Mouse (Mus musculus) stomach, embryonic 16.5 days (tissue): Measurements from ENCODE around the gene Kif1b. TPM values are rescaled to one million over a fixed set of nuclear protein-coding genes. Genes with fewer than 3 reads are reported as not detected.
"Not testable (repeated sequence)": the region's sequence is repeated elsewhere in the genome, so short reads cannot be mapped to it uniquely, and the experiment has no call there.

Experiments used
- ATAC-seq: fragments of 200-750 bp; cut with Nextera tagmentation; 2 replicates; pipeline ENCODE4 v1.8.0; 2017; ENCODE audit warnings: moderate number of reproducible peaks, moderate TSS enrichment; ENCODE audit not compliant: insufficient read depth, low FRiP score
- H3K27ac ChIP-seq: fragments of 300-500 bp; sonication (generic); 2 replicates; pipeline ENCODE4 v1.5.1; 2014; ENCODE audit warnings: low read length
- H3K27me3 ChIP-seq: fragments of 300-500 bp; sonication (generic); 2 replicates; pipeline ENCODE4 v1.6.1; 2014; ENCODE audit warnings: low read length, control low read depth, mixed read lengths; ENCODE audit not compliant: control insufficient read depth, insufficient read depth
- H3K36me3 ChIP-seq: fragments of 300-500 bp; sonication (generic); 2 replicates; pipeline ENCODE4 v1.6.1; 2014; ENCODE audit warnings: low read length; ENCODE audit not compliant: control insufficient read depth, insufficient read depth
- H3K4me1 ChIP-seq: fragments of 300-500 bp; sonication (generic); 2 replicates; pipeline ENCODE4 v1.6.1; 2014; ENCODE audit warnings: low read length, control low read depth, mixed read lengths; ENCODE audit not compliant: control insufficient read depth, insufficient read depth
- H3K4me2 ChIP-seq: fragments of 300-500 bp; sonication (generic); 2 replicates; pipeline ENCODE4 v1.6.1; 2014; ENCODE audit warnings: low read depth, low read length, mixed read lengths
- H3K4me3 ChIP-seq: fragments of 300-500 bp; sonication (generic); replicated peaks from 2 replicates; pipeline ENCODE4 v1.5.1; 2014; ENCODE audit warnings: mild to moderate bottlenecking, low read length
- H3K9ac ChIP-seq: fragments of 300-500 bp; sonication (generic); 2 replicates; pipeline ENCODE4 v1.6.1; 2014; ENCODE audit warnings: low read length
- H3K9me3 ChIP-seq: fragments of 300-500 bp; sonication (generic); replicated peaks from 2 replicates; pipeline ENCODE4 v1.6.1; 2016; ENCODE audit warnings: low read length, control low read depth; ENCODE audit not compliant: control insufficient read depth
- WGBS: fragments of 180-500 bp; shearing (Covaris S2); extraction: QIAGEN DNeasy Blood & Tissue Kit; methylation state at CpG from one replicate; pipeline ENCODE4 v1.1.7; 2014; 5-methylcytosine and 5-hydroxymethylcytosine counted together
- polyA plus RNA-seq: library from polyadenylated mRNA; unstranded; fragments of >200 nt; fragmentation: Nextera tagmentation; extraction: Ambion mirVana; gene quantifications from 2 replicates; pipeline ENCODE4 v1.2.1, GENCODE M21; 2015

Kif1b gene
- polyA plus RNA-seq, 1 experiment from 2014 or later = 29.5 TPM

DNA sequence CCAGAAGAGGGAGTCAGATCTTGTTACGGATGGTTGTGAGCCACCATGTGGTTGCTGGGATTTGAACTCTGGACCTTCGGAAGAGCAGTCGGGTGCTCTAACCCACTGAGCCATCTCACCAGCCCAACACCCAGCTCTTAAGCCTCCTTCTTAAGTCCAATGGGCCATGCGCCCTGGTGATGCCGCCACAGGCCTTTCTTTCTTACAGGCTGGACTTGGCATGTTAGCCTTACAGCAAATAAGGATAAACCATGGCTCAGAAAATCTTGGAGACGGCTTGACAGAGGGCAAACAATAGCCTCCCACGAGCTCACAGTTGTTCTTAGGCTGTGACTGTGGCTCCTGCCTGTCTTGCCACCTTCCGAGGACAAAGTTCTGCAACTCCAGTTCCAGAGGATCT lies 137.6 kb downstream of the Kif1b start:
- H3K4me2 ChIP-seq, H3K27me3 ChIP-seq, ATAC-seq, H3K4me3 ChIP-seq, H3K36me3 ChIP-seq, H3K9me3 ChIP-seq: not testable (repeated sequence)
- H3K4me1 ChIP-seq = peaks cover 16% of the 10 kb centered on the region
- peak overlapping the region; percentile 92 for H3K27ac ChIP-seq
- H3K9ac ChIP-seq = peak overlapping the region; percentile 23; the same call in 1 of the 2 replicates
- WGBS = 56% methylated on average over 7 of the region's 8 CpGs

GRCm38 (mm10) chr4:149168016-149168415 lies 139.5 kb downstream of the Kif1b start:
- no peak for ATAC-seq
- Histone ChIP-seq H3K4me1 (peaks cover 16% of the 10 kb centered on the region), H3K36me3 (no peaks in the 10 kb centered on the region), H3K9me3 (no peaks in the 10 kb centered on the region), H3K4me2 (peak overlapping the region; percentile 90; the same call in 1 of the 2 replicates), H3K27ac (no peak overlapping the region), H3K9ac (no peak overlapping the region), H3K4me3 (peak overlapping the region; percentile 93; the same call in 1 of the 2 replicates), H3K27me3 (no peaks in the 10 kb centered on the region)
- 66% methylated on average over 2 of the region's 2 CpGs for WGBS

GRCm38 (mm10) chr4:149166957-149167611 lies 140.4 kb downstream of the Kif1b start:
- Histone ChIP-seq H3K36me3 (no peaks in the 10 kb centered on the region), H3K27ac (peak overlapping the region; percentile 89), H3K4me3 (peak overlapping the region; percentile 93), H3K4me2 (peak overlapping the region; percentile 90), H3K9me3 (no peaks in the 10 kb centered on the region), H3K4me1 (peaks cover 12% of the 10 kb centered on the region), H3K27me3 (no peaks in the 10 kb centered on the region), H3K9ac (peak overlapping the region; percentile 76)
- WGBS = 1% methylated on average over 27 of the region's 27 CpGs
- peak; percentile 18; the same call in 1 of the 2 replicates for ATAC-seq

DNA sequence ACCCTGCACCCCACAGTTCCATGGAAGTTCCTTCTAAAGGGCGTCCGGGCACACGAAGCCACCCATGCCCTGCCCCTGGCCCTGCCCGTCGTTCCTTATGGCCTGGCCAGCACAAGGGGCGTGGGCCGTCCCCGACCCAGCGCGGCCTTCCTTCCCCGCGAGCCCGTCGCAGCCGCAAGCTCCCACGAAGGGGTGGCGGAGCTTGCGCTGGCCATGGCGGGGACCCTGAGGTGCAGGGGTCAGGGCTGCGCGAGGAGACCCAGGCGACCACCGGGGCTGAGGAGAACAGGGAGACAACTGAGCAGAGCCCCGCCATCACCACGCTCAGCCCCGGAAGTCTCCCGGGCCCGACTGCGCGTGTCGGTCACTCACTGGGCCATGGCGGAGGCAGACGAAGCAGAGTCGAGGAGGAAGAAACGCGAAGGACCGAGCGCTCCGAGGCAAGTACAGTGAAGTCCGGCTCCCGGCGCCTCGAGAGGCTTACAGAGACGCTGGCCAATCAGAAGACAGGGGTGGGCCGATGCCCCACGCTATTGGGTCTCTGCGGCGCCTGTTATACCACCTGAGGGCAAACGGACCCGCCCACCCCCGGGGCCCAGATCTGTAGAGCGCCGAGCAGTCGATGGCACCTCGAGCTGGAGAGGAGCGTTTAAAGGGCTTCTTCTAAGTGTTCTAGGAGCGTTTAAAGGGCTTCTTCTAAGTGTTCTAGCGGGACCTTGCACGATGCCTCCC lies 141.1 kb downstream of the Kif1b start, which contains the start of gene Pgd:
Gene Pgd (minus strand): TSS at position 557 of the 732 bp plus-strand sequence.
- Histone ChIP-seq H3K36me3 (0 out of 2 replicates have a peak, but pooled peaks cover 3% of the 10 kb centered on the region), H3K9me3 (no peaks in the 10 kb centered on the region), H3K4me2 (peak within 1 kb of the TSS; percentile 90), H3K4me1 (peaks cover 9% of the 10 kb centered on the region; the same call in 1 of the 2 replicates), H3K9ac (peak within 1 kb of the TSS; percentile 95), H3K4me3 (peak within 1 kb of the TSS; percentile 93), H3K27ac (peak within 1 kb of the TSS; percentile 94), H3K27me3 (no peaks in the 10 kb centered on the region)
- under 1% methylated on average over 59 of the region's 59 CpGs for WGBS
- peak; percentile 97 for ATAC-seq

- Histone ChIP-seq H3K9me3 (no peaks in the 10 kb centered on the region), H3K4me2 (no peak overlapping the region), H3K9ac (0 out of 2 replicates have a peak overlapping the region, but pooled peaks have one; percentile 7), H3K36me3 (peaks cover 10% of the 10 kb centered on the region; the same call in 1 of the 2 replicates), H3K4me3 (0 out of 2 replicates have a peak overlapping the region, but pooled peaks have one; percentile 2), H3K27ac (no peak overlapping the region), H3K27me3 (no peaks in the 10 kb centered on the region), H3K4me1 (0 out of 2 replicates have a peak, but pooled peaks cover 7% of the 10 kb centered on the region)
- no peak for ATAC-seq
- 39% methylated on average over 5 of the region's 5 CpGs for WGBS
Observed at GRCm38 (mm10) chr4:149164150-149164549, 143.3 kb downstream of the Kif1b start.

DNA sequence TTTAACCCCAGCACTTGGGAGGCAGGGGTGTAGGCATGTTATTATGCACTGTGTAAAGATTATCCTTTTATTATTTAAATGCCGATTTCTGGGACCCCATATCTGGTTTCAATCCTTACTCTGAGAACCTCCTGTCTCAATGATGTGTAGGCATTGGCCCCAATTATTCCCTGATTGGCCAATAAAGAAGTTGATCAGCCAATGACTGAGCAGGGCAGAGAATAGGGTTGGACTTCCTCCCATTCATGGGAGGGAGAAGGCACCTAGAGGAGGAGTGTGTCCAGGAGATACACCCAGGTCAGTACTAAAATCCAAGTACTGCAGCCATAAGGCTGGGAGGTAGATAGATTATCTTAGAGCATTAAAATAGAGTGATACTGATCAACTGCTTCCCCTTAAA lies 144.3 kb downstream of the Kif1b start:
- no peak for ATAC-seq
- Histone ChIP-seq H3K4me3 (no peak overlapping the region), H3K9ac (no peak overlapping the region), H3K4me1 (0 out of 2 replicates have a peak, but pooled peaks cover 7% of the 10 kb centered on the region), H3K9me3 (no peaks in the 10 kb centered on the region), H3K36me3 (peaks cover 10% of the 10 kb centered on the region; the same call in 1 of the 2 replicates), H3K4me2 (no peak overlapping the region), H3K27ac (no peak overlapping the region), H3K27me3 (no peaks in the 10 kb centered on the region)
- WGBS = 53% methylated on average over 1 of the region's 1 CpGs

GRCm38 (mm10) chr4:149161166-149161565 lies 146.3 kb downstream of the Kif1b start:
- no peak overlapping the region for H3K4me3 ChIP-seq
- ATAC-seq = no peak
- no peaks in the 10 kb centered on the region for H3K9me3 ChIP-seq
- no peak overlapping the region for H3K27ac ChIP-seq
- H3K4me2 ChIP-seq = no peak overlapping the region
- 92% methylated on average over 6 of the region's 6 CpGs for WGBS
- H3K9ac ChIP-seq = no peak overlapping the region
- no peaks in the 10 kb centered on the region for H3K27me3 ChIP-seq
- 0 out of 2 replicates have a peak, but pooled peaks cover 7% of the 10 kb centered on the region for H3K4me1 ChIP-seq
- peaks cover 23% of the 10 kb centered on the region for H3K36me3 ChIP-seq

DNA sequence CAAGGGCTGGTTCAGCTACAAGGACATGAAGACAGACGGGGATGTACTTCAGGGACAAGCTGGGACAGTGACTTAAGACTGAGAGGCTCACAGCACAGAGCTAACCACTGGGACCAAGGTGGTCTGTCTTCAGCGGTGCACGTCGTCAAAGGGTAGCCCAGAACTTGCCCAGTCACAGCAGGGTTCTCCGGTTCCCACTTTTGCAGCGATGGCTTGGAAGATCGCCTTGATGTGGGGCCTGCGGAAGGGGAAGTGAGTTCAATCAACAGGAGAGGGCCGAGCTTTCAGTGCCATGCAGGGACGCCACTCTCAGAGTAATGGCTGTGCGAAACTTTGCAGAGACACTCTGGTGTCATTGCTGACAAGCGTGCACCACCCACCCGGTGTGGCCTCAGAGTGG lies 147.6 kb downstream of the Kif1b start:
- no peak for ATAC-seq
- Histone ChIP-seq H3K9ac (no peak overlapping the region), H3K36me3 (peaks cover 26% of the 10 kb centered on the region), H3K4me1 (no peaks in the 10 kb centered on the region), H3K9me3 (no peaks in the 10 kb centered on the region), H3K4me3 (no peak overlapping the region), H3K4me2 (no peak overlapping the region), H3K27me3 (no peaks in the 10 kb centered on the region), H3K27ac (no peak overlapping the region)
- 85% methylated on average over 13 of the region's 13 CpGs for WGBS

DNA sequence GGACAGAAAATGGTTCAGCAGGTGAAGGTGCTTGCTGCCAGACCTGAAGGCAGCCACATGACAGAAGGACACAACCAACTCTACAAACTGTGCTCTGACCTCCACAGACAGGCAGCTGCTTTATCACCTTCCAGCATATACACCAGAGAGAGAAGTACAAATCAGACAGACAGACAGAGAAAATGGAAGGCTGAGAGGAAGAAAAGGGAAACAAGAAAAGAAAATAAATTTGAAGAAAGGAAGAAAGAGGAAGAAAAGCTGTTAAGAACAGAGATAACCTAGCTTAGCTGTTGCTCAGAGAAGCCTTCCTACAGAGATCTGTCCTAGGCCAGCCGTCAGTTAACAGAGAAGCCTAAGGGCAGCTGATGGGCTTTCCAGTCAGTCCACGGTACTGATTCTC lies 148.3 kb downstream of the Kif1b start:
- no peak overlapping the region for H3K9ac ChIP-seq
- H3K36me3 ChIP-seq = peaks cover 29% of the 10 kb centered on the region
- H3K4me3 ChIP-seq = no peak overlapping the region
- H3K9me3 ChIP-seq = no peaks in the 10 kb centered on the region
- ATAC-seq = no peak
- no peaks in the 10 kb centered on the region for H3K4me1 ChIP-seq
- WGBS = 88% methylated on average over 2 of the region's 2 CpGs
- H3K27me3 ChIP-seq = no peaks in the 10 kb centered on the region
- H3K27ac ChIP-seq = no peak overlapping the region
- H3K4me2 ChIP-seq = no peak overlapping the region
